Mouse (Mus musculus) adrenal gland (tissue): ENCODE measurements around the gene Sec14l3.
"Not testable (repeated sequence)": the region's sequence is repeated elsewhere in the genome, so short reads cannot be mapped to it uniquely, and the experiment has no call there.

Experiments used
- intact Hi-C: fragments of 180-260 bp; cut with DNase I; formaldehyde crosslinking; loops from one replicate; pipeline ENCODE4 v1.15.1; 2025

Gene Sec14l3

GRCm38 (mm10) chr11:4099447-4099846 lies 34.8 kb downstream of the Sec14l3 start:
- intact Hi-C loops, result no loop called here

GRCm38 (mm10) chr11:4101851-4102250 lies 37.2 kb downstream of the Sec14l3 start:
- intact Hi-C loops, result no loop called here

- intact Hi-C loops, result no loop called here
These were observed 38.9 kb downstream of the Sec14l3 start for GRCm38 (mm10) chr11:4103522-4103921.

DNA sequence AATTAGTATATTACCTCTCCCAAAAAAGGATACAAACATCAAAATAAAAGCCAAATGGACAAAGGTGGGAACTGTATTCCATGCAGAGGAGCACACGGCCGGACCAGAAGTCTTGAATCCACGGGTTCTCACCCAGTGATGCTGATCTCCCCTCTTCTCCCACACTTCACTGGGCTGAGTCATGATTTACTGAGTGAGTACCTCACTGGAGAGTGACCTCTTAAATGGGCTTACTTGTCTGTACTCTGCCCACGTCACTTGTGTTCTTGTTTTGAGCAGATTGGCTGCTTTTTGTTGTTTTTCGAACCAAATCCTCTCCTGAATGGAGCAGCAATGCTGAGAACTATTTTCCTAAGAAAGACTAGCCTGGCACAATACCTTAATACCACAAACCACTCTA lies 40.3 kb downstream of the Sec14l3 start:
- intact Hi-C loops, result no loop called here

GRCm38 (mm10) chr11:4105444-4105843 lies 40.8 kb downstream of the Sec14l3 start:
- intact Hi-C loops, result no loop called here

- intact Hi-C loops, result not testable (repeated sequence)
These were observed 43.3 kb downstream of the Sec14l3 start for GRCm38 (mm10) chr11:4107901-4108300.

- intact Hi-C loops, result no loop called here
These were observed 44.0 kb downstream of the Sec14l3 start for GRCm38 (mm10) chr11:4108691-4109090.

DNA sequence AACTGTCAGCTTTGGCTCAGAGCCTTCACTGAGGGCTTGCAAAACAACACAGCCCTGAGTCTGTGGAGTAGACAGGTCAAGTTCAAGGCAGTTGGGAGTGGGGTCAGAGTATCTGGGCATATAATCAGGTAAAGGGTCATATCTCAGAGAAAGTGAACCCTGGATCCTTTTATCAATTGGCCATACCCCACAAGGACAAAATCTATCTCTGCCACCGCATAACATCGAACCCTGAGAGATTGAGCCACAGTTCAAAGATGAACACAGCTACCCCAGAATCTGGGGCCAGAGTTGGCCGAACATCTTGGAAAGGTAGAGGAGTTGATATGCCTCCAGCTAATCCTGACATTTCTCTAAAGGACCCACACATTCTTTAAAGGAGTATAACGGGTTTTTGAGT lies 47.4 kb downstream of the Sec14l3 start:
- intact Hi-C loops, result no loop called here

DNA sequence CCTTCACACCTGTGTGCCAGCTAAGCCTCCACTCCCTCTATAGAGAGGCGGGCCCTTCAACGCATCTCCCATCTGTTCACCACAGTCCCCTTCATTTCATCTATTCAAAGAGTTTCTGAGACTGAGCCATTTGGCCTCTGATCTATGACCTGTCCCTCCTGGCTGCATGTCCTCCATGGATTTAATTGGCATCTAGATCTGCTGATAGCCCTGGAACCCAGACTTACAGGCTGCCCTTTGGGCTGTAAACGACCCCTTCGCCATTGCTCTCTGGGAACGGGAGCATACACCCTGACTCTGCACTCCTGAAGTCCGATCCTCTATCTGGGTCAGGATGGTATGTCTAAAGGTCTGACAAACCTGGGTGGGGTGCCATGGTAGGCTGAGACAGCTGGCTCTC lies 48.2 kb downstream of the Sec14l3 start:
- intact Hi-C loops, result no loop called here

- intact Hi-C loops, result no loop called here
These were observed 48.9 kb downstream of the Sec14l3 start for GRCm38 (mm10) chr11:4113496-4113895.

- intact Hi-C loops, result no loop called here
These were observed 49.3 kb downstream of the Sec14l3 start for GRCm38 (mm10) chr11:4113970-4114369.

GRCm38 (mm10) chr11:4114541-4114940 lies 49.9 kb downstream of the Sec14l3 start:
- intact Hi-C loops, result not testable (repeated sequence)

DNA sequence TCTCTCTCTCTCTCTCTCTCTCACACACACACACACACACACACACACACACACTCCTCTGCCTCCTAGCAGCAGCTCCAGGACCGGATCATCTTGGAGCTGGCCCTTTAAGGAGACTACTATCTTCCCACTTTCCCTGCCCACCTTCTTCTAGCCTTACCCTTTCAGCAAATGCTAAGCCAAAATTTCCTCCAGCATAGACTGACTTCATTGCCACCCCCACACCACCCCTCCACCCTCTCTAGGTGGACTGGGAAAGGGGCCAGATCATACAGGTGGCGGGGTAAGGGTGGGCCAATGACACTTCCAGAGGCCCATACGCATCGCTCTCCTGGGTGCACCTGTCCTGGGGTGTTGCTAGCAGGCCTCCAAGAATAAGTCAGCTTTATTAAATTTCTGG lies 50.8 kb downstream of the Sec14l3 start:
- intact Hi-C loops, result no loop called here

- intact Hi-C loops, result no loop called here
These were observed 52.0 kb downstream of the Sec14l3 start for GRCm38 (mm10) chr11:4116458-4117141.

DNA sequence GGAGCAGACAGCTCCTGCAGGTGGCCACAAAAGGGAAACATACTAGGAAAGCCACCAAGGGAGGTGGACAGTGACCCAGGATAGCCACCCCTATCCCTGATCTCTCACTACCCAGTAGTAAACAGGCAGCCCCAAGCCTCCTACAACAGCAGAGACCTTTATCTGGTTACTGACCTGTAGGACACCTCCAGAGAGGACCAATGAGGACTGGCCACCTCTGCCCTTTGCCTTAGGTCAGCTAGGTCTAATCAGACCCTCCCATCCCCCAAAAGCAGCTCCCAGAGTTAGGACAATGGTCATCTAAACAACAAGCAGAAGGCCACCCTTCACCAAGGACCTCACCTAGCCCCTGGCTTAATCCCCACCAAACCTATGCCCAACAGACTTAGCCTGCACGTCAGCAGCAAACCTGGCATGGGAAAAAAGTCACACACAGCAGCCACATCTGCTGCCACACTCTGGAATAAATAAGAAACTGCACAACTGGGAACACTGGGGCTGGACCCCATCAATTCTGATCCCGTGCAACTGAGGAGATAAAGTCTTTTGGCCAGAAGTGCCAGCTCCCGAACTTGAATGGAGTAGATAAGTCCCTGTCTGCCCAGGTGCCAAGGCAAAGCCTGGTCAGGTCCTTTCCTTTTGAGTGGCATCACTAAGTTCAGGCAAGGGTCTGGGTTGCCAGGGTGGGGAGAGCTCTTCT lies 52.9 kb downstream of the Sec14l3 start:
- intact Hi-C loops, result no loop called here

DNA sequence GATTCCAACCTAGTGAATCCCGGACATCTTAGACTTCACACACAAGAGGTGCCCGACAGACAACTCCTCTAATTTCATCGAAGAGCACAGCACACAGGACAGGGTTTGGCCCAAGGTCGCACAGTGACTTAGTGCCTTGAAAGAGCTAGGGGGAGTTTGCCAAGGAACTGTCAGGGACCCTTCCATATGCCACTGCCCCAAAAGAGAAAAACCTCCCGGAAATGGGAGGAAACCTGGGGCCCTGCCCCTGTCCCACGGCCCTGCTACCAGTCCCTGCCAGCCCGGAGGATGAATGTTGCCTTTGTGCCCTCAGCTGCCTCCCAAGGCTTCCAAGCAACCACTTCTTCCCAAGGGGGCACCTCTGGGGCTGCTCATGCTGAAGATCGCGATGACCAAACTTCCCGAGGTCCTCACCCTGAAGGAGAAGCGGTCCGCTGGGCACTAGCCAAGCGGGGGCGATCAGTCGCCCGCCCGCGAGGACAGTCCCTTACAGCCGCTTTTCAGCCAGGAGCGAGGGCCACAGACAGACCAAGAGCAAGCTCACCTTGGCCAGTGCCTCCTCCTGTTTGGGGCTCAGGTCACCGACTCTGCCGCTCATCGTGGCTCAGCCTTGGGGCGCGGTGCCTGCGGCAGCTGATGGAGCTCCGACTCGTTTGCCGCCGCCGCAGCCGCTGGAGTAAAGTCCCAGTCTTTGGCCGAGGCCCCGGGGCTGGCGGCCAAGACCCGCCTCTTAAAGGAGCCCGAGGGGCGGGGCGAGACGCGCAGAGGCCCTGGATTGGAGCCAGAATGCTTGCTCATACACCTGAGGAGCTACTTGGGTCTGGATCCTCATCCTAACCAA lies 53.7 kb downstream of the Sec14l3 start:
- intact Hi-C loops, result no loop called here

GRCm38 (mm10) chr11:4119635-4120034 lies 55.0 kb downstream of the Sec14l3 start:
- intact Hi-C loops, result no loop called here

DNA sequence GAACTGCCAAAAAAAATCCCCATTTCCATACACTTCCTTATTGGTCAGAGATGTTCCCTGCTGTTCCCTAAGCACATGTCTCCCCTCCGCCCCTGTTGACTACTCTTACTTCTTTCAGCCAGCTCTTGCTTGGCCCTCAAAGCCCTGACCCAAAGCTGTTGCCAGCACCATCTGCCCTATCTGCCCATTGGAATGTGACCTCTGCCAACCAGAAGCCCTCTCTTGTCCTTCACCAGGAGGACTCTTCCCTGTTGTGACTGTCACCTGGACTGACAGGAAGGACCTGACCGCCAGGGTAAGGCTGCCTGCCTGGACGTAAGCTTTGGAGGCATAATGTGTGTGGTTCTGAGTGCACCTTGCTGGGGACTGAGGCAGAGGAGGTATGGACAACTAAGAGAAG lies 57.0 kb downstream of the Sec14l3 start:
- intact Hi-C loops, result no loop called here

DNA sequence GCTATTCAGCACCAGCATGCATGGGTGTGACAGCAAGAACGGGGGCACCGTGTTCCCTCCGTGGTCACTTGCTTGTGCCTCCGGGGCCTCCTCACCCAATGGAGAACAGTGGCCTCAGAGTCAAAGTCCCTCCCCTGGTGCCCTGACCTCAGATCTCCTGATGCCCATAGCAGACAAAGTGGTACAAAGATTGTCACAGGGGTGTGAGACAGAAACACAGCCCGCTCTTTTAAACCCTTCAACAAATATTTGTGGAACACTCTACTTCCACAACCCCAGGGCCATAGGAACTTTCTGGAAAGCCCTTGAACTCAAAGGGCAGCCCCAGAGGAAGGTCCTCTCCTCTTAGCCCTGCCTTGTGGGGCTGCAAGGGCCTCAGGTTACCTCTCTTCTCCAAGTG lies 57.6 kb downstream of the Sec14l3 start:
- intact Hi-C loops, result no loop called here

DNA sequence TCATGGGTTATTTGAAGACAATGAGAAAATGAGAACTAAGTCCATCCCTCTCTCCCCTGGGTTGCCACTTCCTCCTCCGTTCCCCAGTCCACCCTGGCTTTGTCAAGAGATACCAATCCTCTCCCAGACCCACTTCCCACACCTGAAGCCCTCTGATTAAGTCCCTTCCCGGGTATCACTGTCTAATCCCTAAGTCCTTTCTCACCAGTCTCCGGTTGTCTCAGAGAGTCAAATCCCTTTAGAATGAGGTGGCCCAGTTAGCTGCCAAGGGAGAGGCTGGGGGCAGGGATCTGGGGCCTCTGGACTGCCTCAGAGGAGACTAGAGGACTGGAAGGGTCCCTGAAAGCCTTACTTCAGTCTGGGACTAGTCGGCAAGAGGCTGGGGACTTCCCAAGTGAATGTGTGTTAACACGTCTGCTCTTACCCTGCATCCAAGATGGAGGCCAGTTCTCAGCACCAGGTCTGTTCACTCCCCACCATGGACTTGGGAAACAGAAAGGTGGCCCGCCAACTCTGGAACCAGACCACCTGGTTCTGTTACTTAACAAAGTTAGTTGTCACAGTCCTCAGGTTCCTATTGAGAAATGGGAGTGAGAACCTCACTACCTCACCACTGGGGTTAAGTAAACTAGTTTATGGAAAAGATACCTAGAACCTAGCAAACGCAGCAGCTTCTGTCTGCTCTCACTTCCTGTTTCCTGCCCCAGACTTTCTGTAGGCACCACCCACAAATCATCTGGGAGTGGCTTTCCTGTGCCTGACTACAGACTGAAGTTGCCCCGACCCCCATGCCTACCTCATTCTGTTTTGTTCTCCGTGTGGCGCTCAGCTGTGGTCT lies 58.3 kb downstream of the Sec14l3 start, which contains the start of gene Sec14l2:
Sec14l2 (minus strand) TSS at position 674 of the 838 bp plus-strand sequence.
- intact Hi-C loops, result no loop called here

DNA sequence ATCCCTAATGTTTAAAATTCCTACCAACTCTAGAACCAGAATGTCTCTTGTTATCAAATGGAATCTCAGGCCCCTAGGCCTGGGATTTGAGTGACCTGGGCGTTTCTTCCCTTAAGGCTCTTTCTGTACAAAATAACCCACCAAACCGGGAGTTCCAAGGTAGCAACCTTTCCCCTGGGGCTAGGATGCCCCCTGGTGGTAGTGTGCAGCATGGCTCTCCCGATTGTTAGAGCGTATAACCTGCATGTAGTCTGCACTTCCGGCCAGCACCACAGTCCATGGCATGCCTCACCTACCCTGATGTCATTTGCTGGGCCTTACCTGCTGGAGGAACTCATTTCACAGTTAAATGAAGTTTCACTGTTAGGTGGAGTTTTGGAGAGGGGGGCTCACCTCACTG lies 59.3 kb downstream of the Sec14l3 start:
- intact Hi-C loops, result no loop called here
